Mouse (Mus musculus): ENCODE data around the gene 1110051M20Rik. TPM values are rescaled to one million over a fixed set of nuclear protein-coding genes. Genes with fewer than 3 reads are reported as not detected.
A peak's percentile ranks its signal among the peaks of the same experiment; 100 is the strongest.

Gene 1110051M20Rik
- polyA plus RNA-seq, 1 experiment = 27.0 TPM

DNA sequence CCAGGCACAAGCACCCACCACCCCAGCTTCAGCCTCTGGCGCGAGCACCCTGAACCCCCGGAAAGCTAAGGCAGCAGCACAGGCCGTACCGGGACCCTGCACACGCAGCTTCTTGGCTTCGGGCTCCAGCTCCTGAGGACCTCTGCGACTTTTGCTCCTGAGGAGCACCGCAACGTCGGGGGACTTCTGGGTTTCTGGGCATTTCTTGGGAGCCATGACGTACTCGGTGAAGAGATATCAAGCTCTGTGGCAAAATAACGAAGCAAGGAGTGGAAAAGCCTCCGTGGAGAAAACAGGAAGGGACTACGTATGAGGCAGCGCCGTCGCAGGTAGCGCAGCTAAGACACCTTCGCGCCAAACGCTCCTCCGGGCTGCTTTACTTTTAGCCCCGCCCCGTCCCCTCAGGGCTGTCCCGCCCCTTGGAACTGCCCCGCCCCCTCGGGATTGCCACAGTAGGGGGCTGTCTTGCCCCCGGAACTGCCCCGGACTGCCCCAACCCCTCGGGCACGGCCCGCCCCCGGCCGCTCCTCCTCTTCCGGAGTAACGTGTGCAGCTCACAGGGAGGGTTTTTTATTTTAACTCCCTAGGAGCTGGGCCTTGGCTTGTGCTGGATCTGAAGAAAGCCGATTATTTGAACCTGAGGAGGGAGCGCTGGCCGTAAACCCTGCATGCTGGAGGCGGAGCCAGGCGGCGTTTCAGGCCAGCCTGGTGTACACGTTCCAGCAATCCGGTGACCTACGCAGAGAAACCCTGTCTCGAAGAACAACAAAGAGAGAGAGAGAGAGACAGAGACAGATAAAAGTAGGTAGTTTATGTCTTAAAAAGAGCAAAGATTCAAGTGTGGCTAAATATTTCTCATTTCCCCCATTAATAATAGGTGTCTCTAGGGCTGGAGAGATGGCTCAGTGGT, 207.6 kb downstream of the 1110051M20Rik start, which contains the start of gene Ddb2:
TSS of gene Ddb2 (minus strand) at position 382 of the 910 bp plus-strand sequence.
- under 1% methylated on average over 47 of the region's 48 CpGs for WGBS
- Histone ChIP-seq H3K4me1 (ENCODE audit: control insufficient read depth, insufficient read depth, low read length) (no peaks in the 10 kb centered on the region; the same call in 1 of the 2 replicates), H3K4me3 (replicated peaks; ENCODE audit: extremely low read depth, low read depth, low read length) (peak within 1 kb of the TSS; percentile 86)
- DNase-seq = peak; percentile 84
- no peak for TF ChIP-seq CTCF (IDR thresholded peaks at IDR 0.05; ENCODE audit: insufficient read depth, low read length)
- TF ChIP-seq POLR2A (IDR thresholded peaks at IDR 0.05; ENCODE audit: borderline replicate concordance, extremely low read depth, low read depth, low read length) = peak; percentile 81; the same call in 1 of the 2 replicates

GRCm38 (mm10) chr2:91229735-91230134, 214.8 kb downstream of the 1110051M20Rik start:
- DNase-seq = no peak
- 76% methylated on average over 2 of the region's 2 CpGs for WGBS
- Histone ChIP-seq H3K4me1 (ENCODE audit: control insufficient read depth, insufficient read depth, low read length) (no peaks in the 10 kb centered on the region), H3K4me3 (replicated peaks; ENCODE audit: extremely low read depth, low read depth, low read length) (no peak overlapping the region)
- TF ChIP-seq CTCF (IDR thresholded peaks at IDR 0.05; ENCODE audit: insufficient read depth, low read length) = no peak
- no peak for TF ChIP-seq POLR2A (IDR thresholded peaks at IDR 0.05; ENCODE audit: borderline replicate concordance, extremely low read depth, low read depth, low read length)

Other genes with a start within 250 kb of the 1110051M20Rik start
- gene Nr1h3, start 241.9 kb downstream of the 1110051M20Rik start, polyA plus RNA-seq (2012; rRNA removed) = 97.4 and 102 TPM in 2 replicates
- 20.7 and 25.0 TPM in 2 replicates for gene Acp2, start 241.8 kb downstream of the 1110051M20Rik start, polyA plus RNA-seq (2012; rRNA removed)
- 11.8 and 13.9 TPM in 2 replicates for gene Ddb2, start 207.7 kb downstream of the 1110051M20Rik start, polyA plus RNA-seq (2012; rRNA removed)
- gene Pacsin3, start 188.8 kb downstream of the 1110051M20Rik start, polyA plus RNA-seq (2012; rRNA removed) = 27.7 and 55.1 TPM in 2 replicates
- gene Arfgap2, start 179.7 kb downstream of the 1110051M20Rik start, polyA plus RNA-seq (2012; rRNA removed) = 29.1 and 44.4 TPM in 2 replicates
- 47.6 and 55.6 TPM in 2 replicates for gene Lrp4, start 12.8 kb upstream of the 1110051M20Rik start, polyA plus RNA-seq (2012; rRNA removed)
- gene Ckap5, start 82.1 kb upstream of the 1110051M20Rik start, polyA plus RNA-seq (2012; rRNA removed) = 4.7 and 9.1 TPM in 2 replicates
- 0.44 and 1.2 TPM in 2 replicates for gene F2, start 191.7 kb upstream of the 1110051M20Rik start, polyA plus RNA-seq (2012; rRNA removed)
- gene Zfp408, start 205.1 kb upstream of the 1110051M20Rik start, polyA plus RNA-seq (2012; rRNA removed) = 14.5 and 17.2 TPM in 2 replicates
- gene Arhgap1, start 205.2 kb upstream of the 1110051M20Rik start, polyA plus RNA-seq (2012; rRNA removed) = 130 and 170 TPM in 2 replicates